Mouse (Mus musculus) skeletal muscle tissue, adult 2 months (tissue): ENCODE data around the gene Emc7.

ENCODE experiments used
- DNase-seq: peaks from one replicate; pipeline ENCODE4 v3.0.0-alpha.2; 2012; ENCODE audit warnings: low read depth, low spot score

The Emc7 gene

DNA sequence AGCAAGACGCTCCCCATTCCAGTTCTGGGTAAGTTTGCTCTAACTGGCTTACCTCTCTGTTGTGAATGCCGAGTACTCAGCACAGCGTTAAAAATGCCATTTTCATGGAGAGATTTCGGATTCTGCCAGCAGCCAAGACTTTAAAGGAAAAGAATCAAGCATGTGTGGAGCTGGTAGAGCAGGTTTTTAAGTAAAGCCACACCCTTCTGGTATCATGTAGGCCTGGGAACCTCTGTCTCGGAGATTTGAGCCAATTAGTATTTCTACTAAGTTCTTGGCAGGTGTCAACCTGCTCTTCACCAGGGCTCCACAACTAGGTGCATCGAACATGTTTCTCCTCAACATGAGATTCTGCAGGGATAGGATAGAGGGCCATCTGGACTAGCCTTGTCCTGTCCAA lies 21.8 kb downstream of the Emc7 start:
- DNase-seq = no peak

DNA sequence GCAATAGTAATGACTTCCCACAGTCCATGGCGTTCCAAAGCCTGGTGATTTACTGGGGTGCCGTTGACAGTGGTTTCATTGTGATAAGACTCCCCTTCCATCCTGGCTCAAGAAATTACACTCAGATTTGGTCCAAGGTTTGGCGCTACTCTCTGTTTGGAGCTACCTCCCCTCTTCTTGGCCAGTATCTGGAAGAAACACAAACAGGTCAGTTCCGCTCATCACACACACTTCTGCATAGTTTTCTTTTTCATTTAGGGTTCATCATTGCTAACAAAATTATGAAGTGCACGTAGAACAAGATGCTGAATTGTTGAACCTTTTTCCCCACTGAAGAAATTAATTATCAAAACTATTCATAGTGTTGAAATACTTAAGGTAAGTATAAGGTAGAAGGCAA lies 25.9 kb downstream of the Emc7 start, which contains the start of gene Chrm5:
Gene Chrm5 (minus strand): TSS at position 101 of the 400 bp plus-strand sequence.
- DNase-seq = no peak

DNA sequence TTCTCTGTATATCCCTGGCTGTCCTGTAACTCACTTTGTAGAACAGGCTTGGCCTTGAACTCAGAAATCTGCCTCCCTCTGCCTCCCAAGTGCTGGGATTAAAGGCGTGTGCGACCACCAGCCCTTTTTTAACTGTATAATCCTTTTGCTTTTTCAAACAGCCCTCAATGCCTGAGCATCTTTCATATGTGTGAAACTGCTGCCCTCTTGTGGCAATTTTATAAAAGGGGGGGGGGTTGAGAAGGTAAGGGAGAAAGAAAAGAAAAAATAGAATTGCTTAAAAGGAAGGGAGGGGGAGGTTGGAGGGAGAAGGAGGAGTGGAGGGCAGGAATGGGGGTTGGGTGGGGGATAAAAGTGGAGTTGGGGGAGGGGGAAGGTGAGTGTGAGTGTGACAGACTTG lies 26.8 kb downstream of the Emc7 start:
- no peak for DNase-seq

DNA sequence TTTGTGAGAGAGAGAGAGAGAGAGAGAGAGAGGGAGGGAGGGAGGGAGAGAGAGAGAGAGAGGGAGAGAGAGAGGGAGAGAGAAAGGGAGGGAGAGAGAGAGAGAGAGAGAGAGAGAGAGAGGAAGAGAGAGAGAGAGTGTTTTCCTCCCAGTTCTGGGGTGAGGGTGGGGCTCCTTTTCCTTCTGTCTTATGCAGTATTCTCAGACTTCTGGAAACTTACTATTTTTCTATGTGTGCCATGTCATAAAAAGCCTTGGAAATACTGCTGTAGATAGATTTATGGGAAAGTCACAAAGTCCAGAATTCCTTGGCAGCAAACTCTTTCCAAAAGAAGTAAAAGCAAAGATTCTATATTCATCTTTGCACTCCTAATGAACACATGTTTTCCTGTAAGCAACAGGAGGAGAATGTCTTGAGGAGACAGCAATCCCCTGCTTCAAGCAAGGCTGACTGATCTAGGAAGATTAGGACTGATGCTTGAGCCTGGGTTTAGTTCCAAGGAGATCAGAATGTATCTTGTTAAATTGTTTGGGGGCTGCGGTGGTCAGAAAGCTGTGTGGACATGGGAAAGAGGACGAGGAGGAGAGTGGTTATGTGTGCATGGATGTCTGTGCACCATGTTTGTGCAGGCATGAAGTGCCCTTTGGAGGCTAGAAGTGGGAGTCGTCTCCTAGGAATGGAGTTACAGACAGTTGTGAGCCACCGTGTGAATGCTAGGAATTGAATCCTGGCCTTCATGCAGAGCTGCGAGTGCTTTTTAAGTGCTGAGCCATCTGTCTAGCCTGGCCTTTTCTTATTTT lies 27.9 kb downstream of the Emc7 start:
- DNase-seq = no peak

DNA sequence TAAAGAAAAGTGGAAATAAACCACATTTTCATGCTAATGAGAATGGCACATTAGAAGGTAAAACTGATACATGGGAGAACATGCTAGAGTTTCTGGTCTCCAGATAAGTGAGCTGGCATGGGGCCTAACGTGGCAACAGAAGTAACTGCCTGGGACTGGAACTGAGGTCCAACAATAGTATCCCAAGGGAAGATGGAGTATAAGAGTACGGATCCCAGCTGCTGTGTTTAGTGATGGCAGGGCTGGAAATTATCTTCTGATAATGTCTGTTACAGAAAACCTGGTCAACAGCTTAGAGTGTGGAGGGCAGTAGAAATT lies 28.5 kb downstream of the Emc7 start:
- DNase-seq = no peak

DNA sequence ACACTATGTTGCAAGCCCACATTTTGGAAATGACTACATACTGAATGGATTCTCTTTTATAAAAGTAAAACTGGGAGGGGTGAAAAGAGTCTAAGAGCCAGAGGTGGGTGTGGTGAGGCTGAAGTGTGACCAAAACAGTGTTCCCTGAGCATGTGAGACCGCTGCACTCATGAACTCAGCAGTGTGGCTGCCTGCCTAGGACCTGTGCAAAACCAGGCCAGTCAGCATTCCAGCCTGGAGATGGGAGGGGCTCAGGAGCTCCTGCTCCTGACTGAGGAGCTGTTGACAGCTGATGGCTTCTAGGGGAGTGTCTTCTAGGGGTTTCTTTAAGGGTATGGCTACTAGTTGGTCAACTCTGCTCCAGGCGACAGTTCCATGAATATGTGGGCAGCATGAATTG lies 30.1 kb downstream of the Emc7 start:
- peak; percentile 63 for DNase-seq

DNA sequence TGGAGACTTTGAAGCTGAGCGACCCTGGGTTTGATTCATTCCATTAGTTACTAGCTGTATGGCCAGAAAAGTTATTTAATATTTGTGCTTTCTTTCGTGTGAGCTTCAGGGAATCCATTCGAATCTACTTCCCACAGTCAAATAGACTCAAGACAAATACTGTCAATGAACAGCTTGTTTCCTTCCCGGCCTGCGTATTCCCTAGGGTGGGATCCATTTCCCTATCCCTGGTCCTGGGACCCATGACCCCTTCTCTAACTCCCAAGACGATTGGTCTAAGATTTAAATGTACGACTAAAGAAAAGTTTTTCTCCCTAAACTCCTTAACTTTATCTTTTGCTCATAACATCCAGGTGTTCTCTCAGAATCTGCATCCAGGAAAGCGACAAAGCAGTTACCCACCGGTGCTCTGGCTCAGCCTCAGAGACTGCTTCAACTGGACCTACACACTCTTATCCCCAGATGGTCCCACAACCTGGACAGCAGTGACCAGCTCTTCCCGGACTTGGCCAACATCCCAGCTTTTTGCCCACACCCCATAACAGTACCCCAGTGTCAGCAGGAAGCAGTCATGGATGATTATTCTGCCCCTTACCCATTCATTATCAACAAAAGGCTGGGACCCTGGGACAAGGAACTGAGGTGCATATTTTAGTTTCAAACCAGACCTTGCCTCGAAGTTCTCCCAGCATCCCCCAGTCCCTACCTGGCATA lies 35.8 kb downstream of the Emc7 start:
- DNase-seq = no peak

DNA sequence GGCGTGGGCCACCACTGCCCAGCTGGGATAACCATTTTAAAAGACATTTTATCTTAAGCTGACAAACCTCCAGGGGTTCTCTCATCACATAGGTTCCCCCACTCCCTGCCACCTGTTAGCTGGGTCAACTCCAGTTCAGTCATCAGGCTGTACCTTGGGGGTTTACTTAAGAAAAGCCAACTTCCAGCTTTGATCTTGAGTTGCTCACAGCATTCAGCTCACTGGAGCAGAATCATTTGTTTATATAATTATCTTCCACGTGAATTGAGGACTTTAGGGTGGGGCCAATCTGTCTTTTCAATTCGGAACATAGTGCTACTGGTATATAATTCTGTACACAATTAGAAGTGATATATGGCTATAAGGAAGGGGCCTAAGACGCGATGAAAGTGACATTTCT lies 36.8 kb downstream of the Emc7 start:
- no peak for DNase-seq

DNA sequence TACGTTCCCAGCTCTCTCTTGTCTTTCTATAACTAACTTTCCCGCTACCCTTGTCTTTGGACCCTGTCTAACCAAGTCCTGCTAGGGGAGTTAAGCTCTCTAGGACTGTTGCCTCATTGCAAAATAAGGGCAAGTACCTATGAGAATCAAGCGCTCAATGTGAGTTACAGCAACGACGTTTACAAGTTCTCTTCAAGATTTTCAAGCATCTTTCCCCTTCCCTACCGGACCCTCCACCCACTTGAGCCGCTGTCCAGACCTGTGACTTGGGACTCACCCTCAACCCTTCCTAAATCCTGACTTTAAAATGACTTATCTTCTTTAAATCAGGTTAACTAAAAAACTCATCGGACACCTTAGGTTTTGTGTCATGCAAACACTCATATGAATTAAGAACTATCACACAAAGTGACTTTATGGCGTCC lies 37.6 kb downstream of the Emc7 start:
- peak; percentile 20 for DNase-seq

DNA sequence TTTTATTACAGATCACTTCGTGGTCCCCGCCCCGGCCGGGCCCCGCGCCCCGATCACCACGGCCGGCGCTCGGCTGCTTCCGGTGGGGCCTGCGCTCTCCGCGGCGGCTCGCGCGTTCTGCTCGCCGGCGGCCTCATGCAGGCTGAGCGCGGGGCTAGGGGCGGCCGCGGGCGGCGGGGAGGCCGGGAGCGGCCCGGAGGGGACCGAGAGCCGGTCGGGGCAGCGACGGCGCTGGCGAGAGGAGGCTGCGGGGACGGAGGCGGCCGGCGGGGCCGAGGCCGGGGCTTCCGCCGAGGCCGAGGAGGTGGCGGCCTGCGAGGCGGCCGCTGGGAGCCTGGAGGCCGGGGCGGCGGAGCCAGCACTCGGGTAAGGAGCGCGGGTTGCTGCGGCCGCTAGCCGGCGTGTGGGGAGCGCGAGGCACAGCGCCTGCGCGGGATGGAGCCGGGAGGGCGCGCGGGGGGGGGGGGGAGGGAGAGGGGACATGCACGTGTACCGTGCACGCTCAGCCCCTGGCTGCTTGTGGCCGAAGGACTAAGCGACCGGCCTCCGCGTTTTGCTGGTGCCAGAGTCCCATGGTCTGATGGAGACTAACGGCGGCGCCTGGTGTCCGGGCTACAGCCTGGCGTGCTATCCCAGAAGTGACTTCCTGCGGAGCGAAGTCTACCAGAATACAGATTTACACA lies 38.2 kb downstream of the Emc7 start, which contains the start of gene Aven:
Gene Aven (plus strand): TSS at position 109 of the 683 bp plus-strand sequence.
- DNase-seq = peak; percentile 91

DNA sequence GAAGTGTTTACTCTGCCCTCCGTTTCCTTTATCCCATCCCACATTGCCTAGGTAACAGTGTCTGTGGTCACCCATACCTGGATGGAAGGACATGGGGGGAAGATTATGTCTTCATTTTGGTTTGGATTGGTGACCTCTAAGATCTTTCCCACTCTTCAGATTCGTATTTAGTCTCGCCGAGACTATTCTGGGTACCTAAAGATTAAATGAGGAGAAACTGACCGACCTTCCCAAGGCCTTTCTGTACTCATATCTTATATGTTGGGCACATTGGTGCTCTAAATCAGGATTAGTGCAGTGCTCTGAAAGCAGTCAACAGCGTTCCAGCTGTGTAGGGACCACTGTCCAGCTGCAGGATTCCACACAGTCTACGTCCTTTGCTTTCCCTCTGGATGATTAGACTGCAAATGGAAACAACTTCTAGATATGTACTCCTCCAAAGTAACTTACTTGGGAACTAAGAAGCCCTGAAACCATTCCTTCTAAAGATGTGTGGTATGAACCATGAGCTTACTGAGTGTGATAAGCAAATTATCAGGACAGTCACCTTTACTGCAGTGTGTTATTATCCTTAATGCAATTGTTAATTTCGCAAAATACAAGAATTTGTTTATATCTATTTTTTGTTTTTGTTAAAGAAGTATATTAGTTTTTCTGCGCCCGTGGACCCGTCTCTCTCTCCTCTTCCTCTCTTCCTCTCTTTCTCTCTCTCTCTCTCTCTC lies 38.9 kb downstream of the Emc7 start:
- no peak for DNase-seq

DNA sequence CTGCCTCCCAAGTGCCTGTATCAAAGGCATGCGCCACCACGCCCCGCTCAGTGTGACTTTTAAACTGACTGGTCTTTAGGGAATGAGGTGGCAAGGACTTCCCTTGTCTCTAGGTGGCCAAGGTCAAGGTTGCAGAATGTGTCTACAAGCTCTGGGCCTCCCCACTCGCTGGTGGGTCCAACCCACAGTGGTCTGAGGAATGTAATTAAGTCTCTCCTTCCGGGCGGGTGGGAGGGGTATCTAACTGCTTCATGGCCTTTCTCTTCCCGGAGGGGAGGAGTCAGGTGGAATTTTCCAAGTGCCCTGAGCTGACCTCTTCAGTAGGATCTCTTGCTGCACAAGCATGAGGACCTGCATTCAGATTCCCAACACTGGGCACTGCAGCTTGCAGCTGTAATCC lies 43.1 kb downstream of the Emc7 start:
- DNase-seq = no peak

DNA sequence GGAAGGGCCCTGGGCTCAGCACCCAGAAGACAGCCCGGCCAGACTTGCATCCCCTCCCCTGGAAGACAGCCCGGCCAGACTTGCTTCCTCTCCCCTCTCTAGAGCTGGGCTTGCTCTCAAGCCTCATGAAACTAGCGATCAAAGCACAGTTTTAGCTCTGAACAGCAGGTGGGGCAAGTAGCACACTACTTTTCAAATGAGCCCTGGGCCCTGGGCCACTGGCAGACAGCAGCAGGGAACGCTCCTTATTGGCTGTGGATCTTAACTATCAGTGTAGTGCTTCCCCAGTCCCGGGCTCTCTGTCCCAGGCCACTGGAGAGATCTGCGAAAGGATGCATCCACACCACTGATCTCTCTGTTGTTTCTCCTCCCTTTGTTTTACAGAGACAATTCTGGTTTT lies 46.4 kb downstream of the Emc7 start:
- DNase-seq = peak; percentile 76

DNA sequence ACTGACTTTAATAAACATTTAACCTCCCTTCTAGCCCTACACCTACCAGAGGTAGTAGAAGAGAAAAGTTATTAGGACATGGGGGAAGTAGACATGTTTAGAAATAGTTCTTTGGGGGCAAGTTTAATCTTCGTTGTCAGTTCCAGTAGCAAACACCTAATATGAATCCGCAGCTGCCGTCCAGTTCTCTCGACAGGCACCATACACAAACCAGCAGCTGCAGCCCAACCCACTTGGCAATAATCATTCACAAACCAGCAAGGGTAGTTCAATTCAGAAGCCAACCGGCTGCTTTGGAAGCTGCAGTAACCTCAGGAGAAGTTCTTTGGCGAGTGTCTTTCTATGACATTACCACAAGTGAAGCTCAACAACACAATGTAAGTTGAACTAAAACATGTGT lies 49.2 kb downstream of the Emc7 start:
- no peak for DNase-seq

DNA sequence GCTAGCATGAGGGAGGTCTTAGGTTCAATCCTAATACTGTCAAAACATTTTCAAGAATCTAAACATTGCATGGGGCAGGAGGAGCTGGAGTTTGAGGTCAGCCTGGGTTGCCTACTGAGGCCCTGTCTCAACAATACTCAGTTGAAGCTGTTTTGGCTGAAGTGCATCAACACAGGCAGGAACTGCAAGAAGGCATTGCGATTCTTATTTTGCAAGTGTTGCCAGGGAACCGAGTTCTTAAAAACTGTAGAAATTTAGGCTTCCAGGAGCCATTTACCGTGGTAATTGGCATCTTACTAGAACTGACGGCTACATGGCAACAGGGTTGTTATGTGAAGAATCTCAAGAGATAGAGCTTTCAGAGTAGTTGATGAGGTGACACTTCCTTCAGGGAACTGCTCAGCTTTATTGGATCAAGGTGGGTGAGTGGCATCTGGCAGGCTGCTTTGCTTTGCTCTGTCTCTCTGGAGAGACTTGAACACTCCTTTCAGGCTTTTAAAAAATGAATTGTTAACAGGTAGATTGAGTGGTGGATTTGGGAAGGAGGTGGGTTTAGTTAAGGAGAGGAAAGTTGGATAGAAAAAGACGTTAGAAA lies 52.1 kb downstream of the Emc7 start:
- no peak for DNase-seq

DNA sequence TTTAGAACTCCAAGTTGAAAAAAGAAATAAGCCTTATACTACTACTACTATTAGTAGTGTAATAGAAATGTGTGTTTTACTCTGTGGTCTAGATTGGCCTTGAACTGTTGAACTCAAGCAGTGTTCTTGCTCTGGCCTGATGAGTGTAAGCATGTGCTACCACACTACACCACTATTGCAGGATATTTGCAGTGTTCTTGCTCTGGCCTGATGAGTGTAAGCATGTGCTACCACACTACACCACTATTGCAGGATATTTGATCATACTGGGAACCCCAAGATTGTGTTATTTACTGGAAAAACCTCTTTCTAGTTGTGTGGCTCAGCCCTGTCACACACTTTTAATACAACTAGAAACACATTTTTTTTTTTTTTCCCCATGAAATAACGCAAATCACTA lies 52.6 kb downstream of the Emc7 start:
- no peak for DNase-seq

DNA sequence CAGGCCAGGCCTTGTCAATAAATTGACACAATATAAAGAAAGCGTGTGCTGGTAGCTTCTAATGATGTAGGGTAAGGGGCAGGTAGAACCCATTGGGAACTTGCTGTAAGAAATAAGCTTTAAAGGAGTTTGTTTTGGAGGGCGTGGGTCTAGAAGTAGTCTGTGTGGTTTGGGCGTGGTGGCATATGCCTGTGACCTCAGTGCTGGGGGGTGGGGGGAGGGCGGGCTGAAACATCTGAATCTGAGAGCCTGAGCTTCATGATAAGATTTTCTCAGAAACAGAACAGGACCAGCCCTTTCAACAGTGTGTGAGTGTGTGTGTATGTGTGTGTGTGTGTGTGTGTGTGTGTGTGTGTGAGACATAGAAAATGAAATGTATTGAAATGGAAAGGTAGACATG lies 55.3 kb downstream of the Emc7 start:
- peak; percentile 32 for DNase-seq

DNA sequence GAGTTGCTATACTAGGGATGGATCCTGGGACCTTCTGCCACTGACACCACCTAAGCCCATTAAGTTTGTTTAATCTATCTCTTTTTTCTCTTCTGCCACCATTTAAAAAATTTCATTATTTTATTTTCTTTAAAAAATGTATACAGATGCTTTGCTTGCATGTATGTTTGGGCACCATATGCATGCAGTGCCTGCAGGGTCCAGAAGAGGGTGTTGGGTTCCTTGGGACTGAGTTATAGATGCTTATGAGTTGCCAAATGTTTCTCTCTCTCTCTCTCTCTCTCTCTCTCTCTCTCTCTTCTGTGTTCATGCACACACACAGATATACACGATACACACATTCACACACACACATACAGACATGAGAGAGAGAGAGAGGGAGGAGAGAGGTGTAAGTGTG lies 58.2 kb downstream of the Emc7 start:
- no peak for DNase-seq

DNA sequence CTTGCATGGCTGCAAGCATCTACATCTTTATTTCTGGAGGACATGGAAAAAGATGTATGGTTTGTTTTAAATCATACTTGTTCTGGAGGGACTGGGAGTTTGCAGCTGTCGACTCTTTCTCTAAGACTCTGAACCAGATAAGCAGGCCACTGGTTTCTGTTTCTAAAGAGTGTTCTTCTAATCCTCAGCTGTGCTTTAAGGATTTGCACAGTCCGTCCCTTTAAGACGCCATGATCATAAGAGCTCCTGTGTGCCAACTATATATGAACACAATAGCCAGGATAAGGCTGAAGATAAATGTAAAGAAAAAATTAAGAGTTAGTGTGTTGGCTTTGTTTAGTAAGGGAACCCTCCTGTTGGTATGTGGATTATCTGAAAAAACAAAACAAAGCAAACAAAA lies 61.9 kb downstream of the Emc7 start:
- no peak for DNase-seq

DNA sequence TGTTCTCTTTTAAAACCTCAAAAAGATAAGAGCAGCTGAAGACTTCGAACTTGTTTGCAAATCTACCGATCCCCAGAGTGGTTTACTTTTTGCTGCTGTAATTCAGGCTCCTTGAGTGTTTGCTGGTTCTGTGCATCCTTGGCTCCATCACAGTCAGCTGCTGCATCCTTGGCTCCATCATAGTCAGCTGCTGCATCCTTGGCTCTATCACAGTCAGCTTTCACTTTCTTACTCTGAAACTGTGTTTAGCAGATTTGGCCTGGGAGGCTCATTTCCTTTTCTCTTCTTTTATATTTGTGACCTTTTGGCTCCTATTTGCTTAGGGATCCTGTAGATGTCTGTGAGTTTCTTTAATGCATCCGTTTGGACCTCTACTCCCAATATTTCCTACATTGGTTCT lies 62.4 kb downstream of the Emc7 start:
- no peak for DNase-seq

DNA sequence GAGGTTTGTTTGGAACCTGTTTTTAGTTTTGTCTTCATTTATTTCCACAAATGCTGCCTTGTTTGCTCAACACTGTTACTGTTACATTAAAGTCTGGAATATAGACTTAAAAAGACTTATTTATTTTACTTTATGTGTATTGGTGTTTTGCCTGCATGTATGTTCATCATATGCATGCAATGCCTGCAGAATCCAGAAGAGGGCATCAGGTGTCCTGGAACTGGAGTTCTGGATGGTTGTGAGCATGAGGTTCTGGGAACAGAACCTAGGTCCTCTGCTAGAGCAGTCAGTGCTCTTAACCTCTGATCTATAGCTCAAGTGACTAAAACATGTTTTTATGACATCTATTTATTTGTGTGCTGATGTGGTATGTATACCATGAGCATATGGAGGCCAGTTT lies 63.7 kb downstream of the Emc7 start:
- no peak for DNase-seq
